Mouse (Mus musculus) spleen, postnatal 4 days (tissue): ENCODE measurements around the gene Gpha2.

ENCODE experiments used
- DNase-seq, 2 experiments: peaks; one replicate each; pipeline ENCODE4 v3.0.0; 2022; ENCODE audit warnings: low spot score in 2 of 2

Gene Gpha2

GRCm38 (mm10) chr19:6272738-6273137, 46.6 kb downstream of the Gpha2 start:
- no peak for DNase-seq

GRCm38 (mm10) chr19:6273592-6273991, 47.4 kb downstream of the Gpha2 start:
- no peak for DNase-seq

GRCm38 (mm10) chr19:6273998-6274608, 47.9 kb downstream of the Gpha2 start:
- no peak for DNase-seq

GRCm38 (mm10) chr19:6275740-6276389, 49.7 kb downstream of the Gpha2 start:
- DNase-seq = peak; percentile 49 to 81

DNA sequence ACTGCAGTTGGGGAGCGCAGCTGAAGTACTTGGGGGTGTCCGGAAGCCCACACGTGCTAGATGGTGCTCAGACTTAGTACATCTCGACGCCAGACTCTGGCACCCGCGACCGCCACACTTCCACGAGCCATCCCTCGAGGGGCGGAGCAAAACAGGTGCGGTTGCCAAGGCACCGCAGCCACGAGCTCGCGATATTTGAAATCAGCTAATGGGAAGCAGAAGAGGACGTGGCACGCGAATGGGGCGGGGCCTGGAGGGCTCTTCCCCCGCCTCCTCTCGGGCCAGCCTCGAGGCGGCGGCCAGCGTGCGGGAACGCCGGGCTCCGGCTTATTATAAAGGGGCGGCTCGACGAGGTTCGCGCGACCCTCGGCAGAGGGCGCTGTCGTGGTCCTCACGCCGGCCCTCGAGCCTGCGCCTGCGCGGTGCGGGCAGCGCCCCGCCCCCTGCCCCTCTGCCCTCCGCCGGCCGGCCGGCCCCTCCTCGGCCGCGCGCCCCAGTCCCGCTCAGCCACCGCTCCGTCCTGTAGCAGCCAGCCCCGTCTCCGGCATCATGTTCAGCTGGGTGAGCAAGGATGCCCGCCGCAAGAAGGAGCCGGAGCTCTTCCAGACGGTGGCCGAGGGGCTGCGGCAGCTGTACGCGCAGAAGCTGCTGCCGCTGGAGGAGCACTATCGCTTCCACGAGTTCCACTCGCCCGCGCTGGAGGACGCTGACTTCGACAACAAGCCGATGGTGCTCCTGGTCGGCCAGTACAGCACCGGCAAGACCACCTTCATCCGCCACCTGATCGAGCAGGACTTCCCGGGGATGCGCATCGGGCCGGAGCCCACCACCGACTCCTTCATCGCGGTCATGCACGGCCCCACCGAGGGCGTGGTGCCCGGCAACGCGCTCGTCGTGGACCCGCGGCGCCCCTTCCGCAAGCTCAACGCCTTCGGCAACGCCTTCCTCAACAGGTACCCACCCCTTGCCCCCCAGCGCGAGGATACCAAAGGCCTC, 50.5 kb downstream of the Gpha2 start, which contains the start of gene Ehd1:
Gene Ehd1, plus strand, starts transcription at position 300 of the 996 bp plus-strand sequence.
- DNase-seq = peak; percentile 97 to 99
